Mouse (Mus musculus) liver, embryonic 14.5 days (tissue): ENCODE measurements around the gene Zkscan2. TPM values are rescaled to one million over a fixed set of nuclear protein-coding genes. Genes with fewer than 3 reads are reported as not detected.
A peak's percentile ranks its signal among the peaks of the same experiment; 100 is the strongest.

Experiments used
- ATAC-seq: fragments of 200-750 bp; cut with Nextera tagmentation; 2 replicates; pipeline ENCODE4 v1.8.0; 2017; ENCODE audit warnings: moderate number of reproducible peaks, mild to moderate bottlenecking, moderate library complexity; ENCODE audit not compliant: insufficient read depth
- DNase-seq, 3 experiments: peaks; one replicate each; pipeline ENCODE4 v3.0.0-alpha.2; 2012 to 2013; ENCODE audit warnings: low read depth in 3 of 3, low spot score in 3 of 3
- H3K27ac ChIP-seq: fragments of 300-500 bp; sonication (generic); 2 replicates; pipeline ENCODE4 v1.5.1; 2014; ENCODE audit warnings: moderate library complexity, mild to moderate bottlenecking, control low read depth, inconsistent platforms
- H3K27me3 ChIP-seq: fragments of 300-500 bp; sonication (generic); 2 replicates; pipeline ENCODE4 v1.6.1; 2014; ENCODE audit warnings: mild to moderate bottlenecking, low read length, moderate library complexity; ENCODE audit not compliant: control insufficient read depth, insufficient read depth
- H3K36me3 ChIP-seq: fragments of 300-500 bp; sonication (generic); replicated peaks from 2 replicates; pipeline ENCODE4 v1.6.1; 2014; ENCODE audit warnings: low read depth; ENCODE audit not compliant: control insufficient read depth, insufficient read depth
- H3K4me1 ChIP-seq, 2 experiments: fragments of 200-500 bp in 1 of 2; fragments of 300-500 bp in 1 of 2; sonication (generic) in 1 of 2; replicated peaks; 2 replicates each; pipeline ENCODE4 v1.6.1; 2012 to 2014; ENCODE audit warnings: antibody characterized with exemption in 1 of 2, inconsistent platforms in 1 of 2, low read length in 1 of 2; ENCODE audit not compliant: control insufficient read depth in 2 of 2, insufficient read depth in 2 of 2
- H3K4me2 ChIP-seq: fragments of 300-500 bp; sonication (generic); 2 replicates; pipeline ENCODE4 v1.6.1; 2014; ENCODE audit warnings: low read depth, mild to moderate bottlenecking, control low read depth, moderate library complexity
- H3K4me3 ChIP-seq, 2 experiments: fragments of 200-500 bp in 1 of 2; fragments of 300-500 bp in 1 of 2; sonication (generic) in 1 of 2; 2 replicates each; pipeline ENCODE4 v1.5.1; 2012 to 2014; ENCODE audit warnings: low read depth in 2 of 2, low read length in 2 of 2, mild to moderate bottlenecking in 2 of 2, control low read depth in 1 of 2, inconsistent platforms in 1 of 2, moderate library complexity in 1 of 2; ENCODE audit not compliant: insufficient read depth in 1 of 2
- H3K9ac ChIP-seq: fragments of 300-500 bp; sonication (generic); replicated peaks from 2 replicates; pipeline ENCODE4 v1.6.1; 2014; ENCODE audit warnings: mild to moderate bottlenecking, control low read depth, moderate library complexity
- H3K9me3 ChIP-seq: fragments of 300-500 bp; sonication (generic); 2 replicates; pipeline ENCODE4 v1.6.1; 2016; ENCODE audit warnings: low read length, mixed read lengths; ENCODE audit not compliant: control insufficient read depth
- CTCF ChIP-seq: IDR thresholded peaks from 2 replicates; pipeline ENCODE4 v1.5.1; 2016; ENCODE audit warnings: antibody characterized with exemption, low read depth, control low read depth
- EP300 ChIP-seq: IDR thresholded peaks from 2 replicates; pipeline ENCODE4 v1.6.1; 2016; ENCODE audit warnings: antibody characterized with exemption, low read depth
- WGBS: fragments of 180-500 bp; shearing (Covaris S2); extraction: QIAGEN DNeasy Blood & Tissue Kit; methylation state at CpG from one replicate; pipeline ENCODE4 v1.1.7; 2014; ENCODE audit not compliant: insufficient replicate concordance; 5-methylcytosine and 5-hydroxymethylcytosine counted together
- polyA plus RNA-seq, 2 experiments: library from polyadenylated mRNA; depleted of rRNA in 1 of 2; stranded (reverse) in 1 of 2; unstranded in 1 of 2; fragments of >200 nt; fragmentation: Nextera tagmentation in 1 of 2; extraction: Ambion mirVana in 1 of 2; gene quantifications; 2 replicates each; pipeline versions ENCODE4 v1.2.1 to v1.2.3; 2012 to 2014

Zkscan2 gene
- polyA plus RNA-seq, 2 experiments, result 0.01 to 0.09 TPM

DNA sequence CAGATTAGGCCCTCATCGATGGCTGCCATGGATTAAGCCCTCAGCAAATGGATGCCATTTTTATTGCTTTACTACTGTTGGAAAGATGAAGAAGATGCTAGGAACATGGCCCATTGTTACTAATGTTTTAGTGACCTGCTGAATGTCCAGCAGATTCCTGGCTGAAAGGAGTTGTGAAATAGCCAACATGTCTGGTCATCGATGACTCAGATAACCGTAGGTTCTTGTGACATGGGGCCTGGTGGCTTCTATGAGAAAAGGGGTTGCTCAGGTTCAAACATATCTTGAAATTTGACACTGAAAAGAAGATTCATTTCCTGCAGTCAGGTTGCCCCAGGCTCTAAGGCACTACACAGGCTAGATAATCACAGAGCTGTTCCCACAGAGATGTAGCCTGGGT is 45.2 kb downstream of the Zkscan2 start:
- Histone ChIP-seq H3K4me3 (no peak overlapping the region), H3K4me2 (no peak overlapping the region), H3K4me1 (peaks cover 37 to 50% of the 10 kb centered on the region in 2 experiments), H3K27ac (no peak overlapping the region), H3K9ac (no peak overlapping the region), H3K9me3 (no peaks in the 10 kb centered on the region), H3K36me3 (no peaks in the 10 kb centered on the region), H3K27me3 (no peaks in the 10 kb centered on the region)
- ATAC-seq (no peak), DNase-seq (no peak)
- no peak for TF ChIP-seq CTCF
- TF ChIP-seq EP300, result no peak
- 87% methylated on average over 3 of the region's 3 CpGs for WGBS

- no peaks in the 10 kb centered on the region for H3K9me3 ChIP-seq
- TF ChIP-seq EP300 (no peak), CTCF (no peak)
- H3K4me1 ChIP-seq, result peaks cover 19 to 32% of the 10 kb centered on the region in 2 experiments
- no peak for ATAC-seq
- H3K4me3 ChIP-seq, result no peak overlapping the region
- H3K36me3 ChIP-seq, result no peaks in the 10 kb centered on the region
- no peak overlapping the region for H3K4me2 ChIP-seq
- H3K27ac ChIP-seq, result no peak overlapping the region
- no peak overlapping the region for H3K9ac ChIP-seq
- 68% methylated on average over 8 of the region's 8 CpGs for WGBS
- no peak for DNase-seq
- H3K27me3 ChIP-seq, result no peaks in the 10 kb centered on the region
Observed at GRCm38 (mm10) chr7:123453066-123453465, 47.2 kb downstream of the Zkscan2 start.

DNA sequence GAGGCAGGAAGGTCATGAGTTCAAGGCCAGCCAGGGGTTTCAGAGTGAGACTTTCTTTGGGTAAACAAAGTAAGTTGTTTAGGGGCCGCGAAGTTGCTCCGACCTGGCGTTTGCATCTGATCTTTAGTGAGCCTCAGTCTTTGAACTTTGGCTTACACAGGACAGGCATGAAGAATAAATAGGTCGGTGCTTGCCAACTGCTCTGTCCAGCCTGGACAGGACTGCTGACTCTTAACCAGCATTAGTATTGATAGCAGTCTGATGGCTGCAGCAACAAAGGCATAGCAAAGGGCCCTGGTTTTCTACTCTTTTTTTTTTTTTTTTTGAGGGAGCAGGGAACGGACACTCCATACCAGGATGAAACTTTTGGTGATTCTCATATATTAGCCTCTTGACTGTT is 47.7 kb downstream of the Zkscan2 start:
- no peak for ATAC-seq
- 68% methylated on average over 6 of the region's 6 CpGs for whole genome bisulfite sequencing
- Histone ChIP-seq H3K4me3 (no peak overlapping the region), H3K36me3 (no peaks in the 10 kb centered on the region), H3K9me3 (no peaks in the 10 kb centered on the region), H3K4me2 (no peak overlapping the region), H3K9ac (no peak overlapping the region), H3K27ac (no peak overlapping the region), H3K27me3 (no peaks in the 10 kb centered on the region), H3K4me1 (peaks cover 14 to 27% of the 10 kb centered on the region in 2 experiments)
- no peak for DNase-seq
- TF ChIP-seq EP300, result no peak
- no peak for TF ChIP-seq CTCF

- Histone ChIP-seq H3K27ac (no peak overlapping the region), H3K9me3 (no peaks in the 10 kb centered on the region), H3K4me1 (peaks cover 6 to 16% of the 10 kb centered on the region in 2 experiments), H3K4me2 (no peak overlapping the region), H3K36me3 (no peaks in the 10 kb centered on the region), H3K4me3 (no peak overlapping the region), H3K9ac (no peak overlapping the region; the same call in 1 of the 2 replicates), H3K27me3 (no peaks in the 10 kb centered on the region)
- ATAC-seq (peak; percentile 76), DNase-seq (no peak)
- TF ChIP-seq EP300, result no peak
- TF ChIP-seq CTCF, result no peak
- WGBS, result 51% methylated on average over 2 of the region's 2 CpGs
Observed at GRCm38 (mm10) chr7:123450515-123450914, 49.7 kb downstream of the Zkscan2 start.

DNA sequence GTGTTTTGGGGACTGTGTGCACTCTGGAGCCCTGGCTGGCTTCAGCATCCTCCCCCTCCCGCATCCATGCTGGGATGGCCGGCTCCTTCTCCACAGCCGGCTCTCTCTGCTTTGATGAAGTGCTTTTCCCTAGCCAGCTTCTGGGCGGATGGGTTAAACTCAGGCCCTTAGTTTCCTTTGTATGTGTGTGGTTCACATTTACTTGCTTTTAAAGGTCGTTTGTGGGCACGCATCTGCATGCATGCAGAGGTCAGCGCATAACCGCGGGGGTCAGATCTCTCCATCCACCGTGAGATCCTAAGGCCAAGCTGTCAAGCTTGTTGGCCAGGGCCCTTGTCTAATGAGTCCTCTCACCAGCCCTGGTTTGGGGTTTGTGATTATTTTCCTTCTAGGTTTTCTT is 50.6 kb downstream of the Zkscan2 start:
- no peak overlapping the region for H3K4me2 ChIP-seq
- ATAC-seq (no peak), DNase-seq (no peak)
- H3K4me3 ChIP-seq, result no peak overlapping the region
- H3K9ac ChIP-seq, result no peak overlapping the region
- TF ChIP-seq EP300, result no peak
- TF ChIP-seq CTCF, result no peak
- H3K36me3 ChIP-seq, result no peaks in the 10 kb centered on the region
- H3K27me3 ChIP-seq, result no peaks in the 10 kb centered on the region
- H3K4me1 ChIP-seq, result peaks cover 6 to 16% of the 10 kb centered on the region in 2 experiments
- WGBS, result 72% methylated on average over 10 of the region's 10 CpGs
- no peaks in the 10 kb centered on the region for H3K9me3 ChIP-seq
- no peak overlapping the region for H3K27ac ChIP-seq
